Mouse (Mus musculus): ENCODE measurements around the gene Hdac8. TPM values are rescaled to one million over a fixed set of nuclear protein-coding genes. Genes with fewer than 3 reads are reported as not detected.
A peak's percentile ranks its signal among the peaks of the same experiment; 100 is the strongest.

The Hdac8 gene
- polyA plus RNA-seq, 1 experiment from 2014 or later, result 6.0 TPM

DNA sequence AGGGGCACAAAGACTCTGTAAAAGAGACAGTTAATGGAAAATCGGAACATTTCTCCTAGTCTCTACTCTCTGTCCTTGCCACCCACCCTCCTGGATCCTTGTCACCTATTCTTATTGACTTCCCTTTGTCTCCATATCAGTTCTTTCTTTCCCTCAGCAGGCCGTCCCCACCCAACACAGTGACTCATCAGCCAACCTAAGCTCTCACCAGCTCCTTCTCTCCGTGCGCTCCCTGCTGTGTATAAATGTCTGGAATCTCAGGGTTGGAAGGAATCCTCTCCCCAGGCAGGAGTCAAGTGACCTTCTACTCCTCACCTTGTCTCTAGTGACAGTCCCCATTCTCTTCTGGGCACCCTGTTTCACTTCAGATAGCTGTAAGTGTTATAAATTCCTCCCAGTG lies 200.2 kb downstream of the Hdac8 start:
- TF ChIP-seq CTCF (IDR thresholded peaks at IDR 0.05; ENCODE audit: low read depth), result no peak
- TF ChIP-seq EP300 (optimal IDR thresholded peaks at IDR 0.05), result no peak
- Histone ChIP-seq H3K9ac (ENCODE audit: low read length) (no peak overlapping the region), H3K27ac (replicated peaks) (no peak overlapping the region), H3K4me2 (replicated peaks; ENCODE audit: low read depth) (no peak overlapping the region), H3K36me3 (ENCODE audit: control insufficient read depth, insufficient read depth, low read length) (no peaks in the 10 kb centered on the region), H3K27me3 (ENCODE audit: control insufficient read depth, insufficient read depth, low read length) (no peaks in the 10 kb centered on the region), H3K9me3 (ENCODE audit: control insufficient read depth, low read length) (no peaks in the 10 kb centered on the region), H3K4me3 (ENCODE audit: low read depth, low read length) (no peak overlapping the region), H3K4me1 (replicated peaks; ENCODE audit: control insufficient read depth, insufficient read depth) (no peaks in the 10 kb centered on the region)
- ATAC-seq (ENCODE audit: low FRiP score, low TSS enrichment), result peak; percentile 79
- WGBS, result 67% methylated on average over 4 of the region's 4 CpGs
- peak; percentile 30 for DNase-seq (ENCODE audit: low spot score)

DNA sequence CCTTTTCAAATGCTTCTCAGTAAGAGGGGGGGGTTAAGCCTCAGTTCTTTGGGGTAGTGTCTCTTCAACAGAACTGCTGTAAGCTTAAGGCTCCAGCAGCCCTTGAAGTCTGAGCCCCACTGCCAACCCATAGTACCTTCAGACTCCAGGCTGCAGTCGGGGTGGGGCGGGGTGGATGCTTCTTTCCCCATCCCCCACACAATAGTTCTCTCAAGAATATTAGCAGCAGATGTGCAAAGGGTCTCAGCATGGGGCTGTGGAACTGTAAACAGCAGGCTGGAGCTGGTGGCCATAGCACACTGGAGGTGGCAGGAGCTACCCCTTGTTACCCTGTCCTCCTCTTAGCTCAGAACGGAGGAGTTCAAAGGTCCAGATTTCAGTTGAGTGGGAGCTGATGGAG lies 202.7 kb downstream of the Hdac8 start:
- ATAC-seq (ENCODE audit: low FRiP score, low TSS enrichment), result no peak
- no peak for DNase-seq (ENCODE audit: low spot score)

DNA sequence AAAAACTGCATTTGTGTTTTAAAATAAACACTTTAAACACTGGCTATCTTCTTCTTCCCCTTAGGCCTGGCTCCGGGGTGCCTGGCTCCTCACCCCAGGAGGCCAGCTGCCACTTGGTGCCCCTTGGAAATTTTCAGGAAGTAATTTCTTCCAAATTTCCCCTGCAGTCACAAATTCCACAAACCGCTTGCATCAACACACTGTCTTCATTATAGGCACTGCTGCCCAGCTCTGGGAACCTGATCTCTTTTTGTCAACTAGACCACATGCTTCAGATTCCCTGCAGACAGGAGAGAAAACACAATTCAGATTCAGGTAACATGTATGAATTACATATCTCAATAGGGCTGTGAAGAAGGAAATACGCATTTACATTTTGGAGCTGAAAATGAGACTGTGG lies 220.3 kb downstream of the Hdac8 start:
- 74% methylated on average over 3 of the region's 3 CpGs for WGBS
- ATAC-seq (ENCODE audit: low FRiP score, low TSS enrichment), result no peak
- DNase-seq (ENCODE audit: low spot score), result no peak
- no peaks in the 10 kb centered on the region for H3K27me3 ChIP-seq (ENCODE audit: control insufficient read depth, insufficient read depth, low read length)
- no peak overlapping the region for H3K27ac ChIP-seq (replicated peaks)
- no peaks in the 10 kb centered on the region for H3K4me1 ChIP-seq (replicated peaks; ENCODE audit: control insufficient read depth, insufficient read depth)
- H3K36me3 ChIP-seq (ENCODE audit: control insufficient read depth, insufficient read depth, low read length), result no peaks in the 10 kb centered on the region
- H3K9ac ChIP-seq (ENCODE audit: low read length), result no peak overlapping the region
- TF ChIP-seq EP300 (optimal IDR thresholded peaks at IDR 0.05), result no peak
- TF ChIP-seq CTCF (IDR thresholded peaks at IDR 0.05; ENCODE audit: low read depth), result no peak
- H3K4me3 ChIP-seq (ENCODE audit: low read depth, low read length), result no peak overlapping the region
- H3K9me3 ChIP-seq (ENCODE audit: control insufficient read depth, low read length), result no peaks in the 10 kb centered on the region
- H3K4me2 ChIP-seq (replicated peaks; ENCODE audit: low read depth), result no peak overlapping the region

More for the DNA sequence above, 202.7 kb downstream of the Hdac8 start:
- Histone ChIP-seq H3K9me3 (ENCODE audit: control insufficient read depth, low read length) (no peaks in the 10 kb centered on the region), H3K27me3 (ENCODE audit: control insufficient read depth, insufficient read depth, low read length) (no peaks in the 10 kb centered on the region), H3K9ac (ENCODE audit: low read length) (no peak overlapping the region), H3K27ac (replicated peaks) (no peak overlapping the region), H3K36me3 (ENCODE audit: control insufficient read depth, insufficient read depth, low read length) (no peaks in the 10 kb centered on the region), H3K4me1 (replicated peaks; ENCODE audit: control insufficient read depth, insufficient read depth) (no peaks in the 10 kb centered on the region), H3K4me3 (ENCODE audit: low read depth, low read length) (no peak overlapping the region), H3K4me2 (replicated peaks; ENCODE audit: low read depth) (no peak overlapping the region)
- 62% methylated on average over 3 of the region's 3 CpGs for WGBS
- TF ChIP-seq CTCF (IDR thresholded peaks at IDR 0.05; ENCODE audit: low read depth), result no peak
- TF ChIP-seq EP300 (optimal IDR thresholded peaks at IDR 0.05), result no peak

GRCm38 (mm10) chrX:102262620-102263345 lies 242.4 kb downstream of the Hdac8 start:
- Histone ChIP-seq H3K9me3 (ENCODE audit: control insufficient read depth, low read length) (no peaks in the 10 kb centered on the region), H3K9ac (ENCODE audit: low read length) (no peak overlapping the region), H3K27ac (replicated peaks) (no peak overlapping the region), H3K27me3 (ENCODE audit: control insufficient read depth, insufficient read depth, low read length) (no peaks in the 10 kb centered on the region), H3K4me1 (replicated peaks; ENCODE audit: control insufficient read depth, insufficient read depth) (no peaks in the 10 kb centered on the region), H3K4me2 (replicated peaks; ENCODE audit: low read depth) (no peak overlapping the region), H3K4me3 (ENCODE audit: low read depth, low read length) (no peak overlapping the region), H3K36me3 (ENCODE audit: control insufficient read depth, insufficient read depth, low read length) (no peaks in the 10 kb centered on the region)
- TF ChIP-seq CTCF (IDR thresholded peaks at IDR 0.05; ENCODE audit: low read depth), result no peak
- TF ChIP-seq EP300 (optimal IDR thresholded peaks at IDR 0.05), result no peak
- ATAC-seq (ENCODE audit: low FRiP score, low TSS enrichment), result no peak
- DNase-seq (ENCODE audit: low spot score), result no peak
- WGBS, result 83% methylated on average over 14 of the region's 14 CpGs

DNA sequence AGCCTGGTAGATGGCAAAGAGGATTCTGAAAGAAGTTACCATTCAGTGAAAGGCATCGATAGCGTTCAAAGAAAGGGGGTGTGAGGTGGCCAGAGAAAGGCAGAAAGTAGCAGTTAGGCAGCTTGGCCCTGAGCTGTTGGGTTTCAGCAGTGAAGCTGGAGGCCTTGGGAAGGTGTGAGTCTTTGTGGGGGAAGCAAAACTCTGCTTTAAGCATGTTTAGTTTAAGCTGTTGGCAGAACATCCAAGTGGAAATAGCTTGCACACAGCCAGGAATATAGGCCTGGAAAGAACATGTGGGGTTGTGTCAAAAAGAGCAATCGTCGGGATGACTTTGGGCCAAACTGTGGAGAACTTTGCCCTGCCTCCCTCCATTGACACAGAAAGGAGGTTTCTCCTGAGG lies 245.4 kb downstream of the Hdac8 start:
- DNase-seq (ENCODE audit: low spot score) (no peak), ATAC-seq (ENCODE audit: low FRiP score, low TSS enrichment) (no peak)
- TF ChIP-seq CTCF (IDR thresholded peaks at IDR 0.05; ENCODE audit: low read depth), result no peak
- H3K4me2 ChIP-seq (replicated peaks; ENCODE audit: low read depth), result no peak overlapping the region
- no peaks in the 10 kb centered on the region for H3K4me1 ChIP-seq (replicated peaks; ENCODE audit: control insufficient read depth, insufficient read depth)
- H3K27ac ChIP-seq (replicated peaks), result no peak overlapping the region
- H3K9me3 ChIP-seq (ENCODE audit: control insufficient read depth, low read length), result no peaks in the 10 kb centered on the region
- no peak overlapping the region for H3K4me3 ChIP-seq (ENCODE audit: low read depth, low read length)
- 85% methylated on average over 4 of the region's 4 CpGs for WGBS
- H3K36me3 ChIP-seq (ENCODE audit: control insufficient read depth, insufficient read depth, low read length), result no peaks in the 10 kb centered on the region
- H3K27me3 ChIP-seq (ENCODE audit: control insufficient read depth, insufficient read depth, low read length), result no peaks in the 10 kb centered on the region
- no peak overlapping the region for H3K9ac ChIP-seq (ENCODE audit: low read length)

DNA sequence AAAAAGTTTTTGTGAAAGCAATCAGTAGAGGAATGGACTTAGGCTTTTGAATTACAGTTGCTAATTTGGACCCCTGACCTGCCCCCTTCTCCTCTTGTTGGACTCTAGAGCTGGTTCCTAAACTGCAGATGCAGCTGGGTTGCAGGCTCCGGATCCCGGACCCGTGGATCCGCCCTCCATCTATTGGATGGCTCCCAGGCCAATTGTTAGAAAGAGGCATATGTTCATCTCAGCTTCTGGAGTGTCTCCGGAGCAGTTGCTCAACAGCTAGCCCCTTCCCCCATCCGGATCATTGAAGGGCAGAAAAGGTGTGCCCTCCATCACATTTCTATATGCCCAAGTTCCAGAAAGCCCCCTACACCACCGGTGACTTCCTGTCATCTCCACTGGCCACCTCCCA lies 251.3 kb downstream of the Hdac8 start:
- Histone ChIP-seq H3K9ac (ENCODE audit: low read length) (no peak overlapping the region), H3K27me3 (ENCODE audit: control insufficient read depth, insufficient read depth, low read length) (0 out of 2 replicates have a peak, but pooled peaks cover 3% of the 10 kb centered on the region)
- DNase-seq (ENCODE audit: low spot score), result peak; percentile 15

More for the DNA sequence above, 251.3 kb downstream of the Hdac8 start:
- H3K27ac ChIP-seq (replicated peaks), result no peak overlapping the region
- 12% methylated on average over 7 of the region's 7 CpGs for WGBS
- ATAC-seq (ENCODE audit: low FRiP score, low TSS enrichment), result no peak
- no peaks in the 10 kb centered on the region for H3K9me3 ChIP-seq (ENCODE audit: control insufficient read depth, low read length)
- no peak overlapping the region for H3K4me3 ChIP-seq (ENCODE audit: low read depth, low read length)
- H3K4me2 ChIP-seq (replicated peaks; ENCODE audit: low read depth), result no peak overlapping the region
- TF ChIP-seq EP300 (optimal IDR thresholded peaks at IDR 0.05) (no peak), CTCF (IDR thresholded peaks at IDR 0.05; ENCODE audit: low read depth) (no peak)
- H3K36me3 ChIP-seq (ENCODE audit: control insufficient read depth, insufficient read depth, low read length), result no peaks in the 10 kb centered on the region
- no peaks in the 10 kb centered on the region for H3K4me1 ChIP-seq (replicated peaks; ENCODE audit: control insufficient read depth, insufficient read depth)

Data from stomach, postnatal 0 days (tissue).